Mouse (Mus musculus) hindbrain, postnatal 0 days (tissue): ENCODE data around the gene Tmtc4. TPM values are rescaled to one million over a fixed set of nuclear protein-coding genes. Genes with fewer than 3 reads are reported as not detected.

Source experiments
- ATAC-seq: fragments of 200-750 bp; cut with Nextera tagmentation; 2 replicates; pipeline ENCODE4 v1.8.0; 2017; ENCODE audit warnings: mild to moderate bottlenecking, moderate TSS enrichment, moderate library complexity
- DNase-seq: peaks from one replicate; pipeline ENCODE4 v3.0.0-alpha.2; 2015; ENCODE audit warnings: low spot score
- H3K27ac ChIP-seq: fragments of 300-500 bp; sonication (generic); 2 replicates; pipeline ENCODE4 v1.5.1; 2014; ENCODE audit warnings: mild to moderate bottlenecking
- H3K27me3 ChIP-seq: fragments of 300-500 bp; sonication (generic); 2 replicates; pipeline ENCODE4 v1.6.1; 2014; ENCODE audit warnings: low read length, mixed read lengths; ENCODE audit not compliant: insufficient read depth
- H3K36me3 ChIP-seq: fragments of 300-500 bp; sonication (generic); 2 replicates; pipeline ENCODE4 v1.6.1; 2014; ENCODE audit warnings: low read length, mixed read lengths; ENCODE audit not compliant: insufficient read depth
- H3K4me1 ChIP-seq: fragments of 300-500 bp; sonication (generic); 2 replicates; pipeline ENCODE4 v1.6.1; 2014; ENCODE audit warnings: antibody characterized with exemption, low read length, mixed read lengths; ENCODE audit not compliant: insufficient read depth
- H3K4me2 ChIP-seq: fragments of 300-500 bp; sonication (generic); 2 replicates; pipeline ENCODE4 v1.6.1; 2014; ENCODE audit warnings: low read depth, mild to moderate bottlenecking, low read length, moderate library complexity, mixed read lengths
- H3K4me3 ChIP-seq: fragments of 300-500 bp; sonication (generic); 2 replicates; pipeline ENCODE4 v1.5.1; 2014; ENCODE audit warnings: low read length
- H3K9ac ChIP-seq: fragments of 300-500 bp; sonication (generic); replicated peaks from 2 replicates; pipeline ENCODE4 v1.6.1; 2014; ENCODE audit warnings: mild to moderate bottlenecking, low read length, moderate library complexity, mixed read lengths
- H3K9me3 ChIP-seq: fragments of 300-500 bp; sonication (generic); 2 replicates; pipeline ENCODE4 v1.6.1; 2016; ENCODE audit warnings: low read length, mixed read lengths
- CTCF ChIP-seq: IDR thresholded peaks from 2 replicates; pipeline ENCODE4 v1.5.1; 2016; ENCODE audit warnings: antibody characterized with exemption, control low read depth, low read depth
- WGBS: fragments of 180-500 bp; shearing (Covaris S2); extraction: QIAGEN DNeasy Blood & Tissue Kit; methylation state at CpG from one replicate; pipeline ENCODE4 v1.1.7; 2014; 5-methylcytosine and 5-hydroxymethylcytosine counted together
- polyA plus RNA-seq: library from polyadenylated mRNA; unstranded; fragments of >200 nt; fragmentation: Nextera tagmentation; extraction: Ambion mirVana; gene quantifications from 2 replicates; pipeline ENCODE4 v1.2.1, GENCODE M21; 2015
- total RNA-seq: library from RNA; depleted of rRNA; stranded (reverse); fragments of >200 nt; gene quantifications from 2 replicates; pipeline ENCODE4 v1.2.3, GENCODE M21; 2014

Gene Tmtc4
- total and polyA plus RNA-seq, 2 experiments from 2014 or later: 31.1 to 105 TPM

- no peak overlapping the region for H3K9ac ChIP-seq
- H3K27me3 ChIP-seq: no peaks in the 10 kb centered on the region
- H3K4me3 ChIP-seq: no peak overlapping the region
- no peak for ATAC-seq
- peaks cover 5% of the 10 kb centered on the region; the same call in 1 of the 2 replicates for H3K4me1 ChIP-seq
- no peaks in the 10 kb centered on the region for H3K9me3 ChIP-seq
- peak; percentile 66 for TF ChIP-seq CTCF
- no peak overlapping the region for H3K27ac ChIP-seq
- no peak overlapping the region for H3K4me2 ChIP-seq
- no peaks in the 10 kb centered on the region for H3K36me3 ChIP-seq
- 65% methylated on average over 3 of the region's 3 CpGs for WGBS
- peak; percentile 27 for DNase-seq
Measured at GRCm38 (mm10) chr14:122901177-122901576, 82.7 kb downstream of the Tmtc4 start.

DNA sequence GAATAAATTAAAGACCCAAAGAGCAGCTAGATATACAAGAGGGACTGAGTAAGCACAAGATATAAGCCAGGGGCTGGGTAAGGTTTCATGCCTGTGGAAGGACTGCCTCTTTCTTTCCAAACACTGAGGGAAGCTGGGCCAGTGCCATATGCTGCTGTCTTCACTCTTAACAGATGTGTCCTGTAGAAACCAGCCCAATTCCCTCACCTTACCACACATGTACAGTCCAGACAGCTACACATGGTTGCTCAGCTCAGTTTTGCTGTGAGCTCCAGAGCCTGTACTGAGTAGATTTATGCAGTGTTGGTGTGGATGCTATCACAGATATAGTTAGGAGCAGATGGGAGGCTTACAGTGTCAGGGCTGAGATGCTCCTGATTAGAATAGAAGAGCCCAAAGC is 83.2 kb downstream of the Tmtc4 start:
- Histone ChIP-seq H3K27ac (no peak overlapping the region), H3K27me3 (no peaks in the 10 kb centered on the region), H3K4me3 (no peak overlapping the region), H3K36me3 (no peaks in the 10 kb centered on the region), H3K4me2 (no peak overlapping the region), H3K4me1 (peaks cover 5% of the 10 kb centered on the region; the same call in 1 of the 2 replicates), H3K9ac (no peak overlapping the region), H3K9me3 (no peaks in the 10 kb centered on the region)
- ATAC-seq: peak; percentile 55; the same call in 1 of the 2 replicates
- DNase-seq: no peak
- TF ChIP-seq CTCF: no peak

DNA sequence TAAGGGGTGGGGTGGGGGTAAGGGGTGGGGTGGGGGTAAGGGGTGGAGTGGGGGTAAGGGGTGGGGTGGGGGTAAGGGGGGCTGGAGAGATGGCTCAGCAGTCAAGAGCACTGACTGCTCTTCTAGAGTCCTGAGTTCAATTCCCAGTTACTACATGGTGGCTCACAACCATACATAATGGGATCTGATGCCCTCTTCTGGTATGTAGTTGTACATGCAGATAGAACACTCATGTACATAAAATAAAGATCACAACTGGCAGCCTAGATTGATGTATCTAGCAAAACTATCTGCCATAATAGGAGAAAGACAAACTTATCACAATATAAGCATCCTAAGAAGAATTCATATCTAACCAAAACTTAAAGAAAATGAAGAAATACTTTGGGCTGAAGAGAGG is 85.3 kb downstream of the Tmtc4 start:
- TF ChIP-seq CTCF: peak; percentile 20; the same call in 1 of the 2 replicates
- Histone ChIP-seq H3K4me3 (no peak overlapping the region), H3K4me2 (no peak overlapping the region), H3K36me3 (no peaks in the 10 kb centered on the region), H3K27me3 (no peaks in the 10 kb centered on the region), H3K9ac (no peak overlapping the region), H3K4me1 (peaks cover 5% of the 10 kb centered on the region; the same call in 1 of the 2 replicates), H3K9me3 (no peaks in the 10 kb centered on the region), H3K27ac (no peak overlapping the region)
- no peak for DNase-seq
- no peak for ATAC-seq

- no peaks in the 10 kb centered on the region for H3K27me3 ChIP-seq
- no peak overlapping the region for H3K4me3 ChIP-seq
- H3K9me3 ChIP-seq: no peaks in the 10 kb centered on the region
- H3K9ac ChIP-seq: no peak overlapping the region
- DNase-seq (no peak), ATAC-seq (no peak)
- no peaks in the 10 kb centered on the region for H3K4me1 ChIP-seq
- no peak for TF ChIP-seq CTCF
- 90% methylated on average over 1 of the region's 1 CpGs for WGBS
- H3K36me3 ChIP-seq: 0 out of 2 replicates have a peak, but pooled peaks cover 5% of the 10 kb centered on the region
- no peak overlapping the region for H3K27ac ChIP-seq
- no peak overlapping the region for H3K4me2 ChIP-seq
Measured at GRCm38 (mm10) chr14:122896106-122896505, 87.7 kb downstream of the Tmtc4 start.

GRCm38 (mm10) chr14:122891470-122891968 is 92.3 kb downstream of the Tmtc4 start:
- Histone ChIP-seq H3K9ac (no peak overlapping the region), H3K4me2 (no peak overlapping the region), H3K4me3 (no peak overlapping the region), H3K36me3 (peaks cover 5% of the 10 kb centered on the region; the same call in 1 of the 2 replicates), H3K27me3 (no peaks in the 10 kb centered on the region), H3K27ac (no peak overlapping the region), H3K9me3 (no peaks in the 10 kb centered on the region), H3K4me1 (no peaks in the 10 kb centered on the region)
- TF ChIP-seq CTCF: no peak
- ATAC-seq (no peak), DNase-seq (no peak)
- WGBS: 89% methylated on average over 12 of the region's 12 CpGs

DNA sequence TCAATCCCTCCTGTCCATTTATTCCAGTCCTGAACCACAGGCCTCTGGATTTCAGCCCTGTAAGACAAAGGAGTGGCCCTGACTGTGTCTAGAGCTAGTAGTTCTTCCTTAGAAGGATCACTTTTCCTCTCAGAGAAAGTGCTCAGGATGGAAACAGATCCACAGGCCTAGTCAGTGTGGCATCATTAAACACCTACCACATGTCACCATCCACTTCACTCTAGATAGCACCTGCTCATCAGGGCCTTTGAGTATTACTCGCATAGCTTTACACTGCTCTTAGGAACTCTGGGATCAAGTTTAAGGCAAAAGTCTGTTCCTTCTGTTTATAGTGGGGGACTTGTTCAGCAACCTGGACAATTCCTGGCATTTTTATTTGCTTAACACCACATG is 95.4 kb downstream of the Tmtc4 start:
- DNase-seq (no peak), ATAC-seq (no peak)
- TF ChIP-seq CTCF: no peak
- WGBS: 91% methylated on average over 1 of the region's 1 CpGs
- no peak overlapping the region for H3K4me2 ChIP-seq
- H3K27ac ChIP-seq: no peak overlapping the region
- no peak overlapping the region for H3K9ac ChIP-seq
- no peak overlapping the region for H3K4me3 ChIP-seq
- H3K27me3 ChIP-seq: no peaks in the 10 kb centered on the region
- H3K4me1 ChIP-seq: peaks cover 9% of the 10 kb centered on the region
- peaks cover 5% of the 10 kb centered on the region; the same call in 1 of the 2 replicates for H3K36me3 ChIP-seq
- H3K9me3 ChIP-seq: no peaks in the 10 kb centered on the region

- Histone ChIP-seq H3K4me2 (no peak overlapping the region), H3K36me3 (peaks cover 5% of the 10 kb centered on the region; the same call in 1 of the 2 replicates), H3K27me3 (no peaks in the 10 kb centered on the region), H3K27ac (no peak overlapping the region), H3K9ac (no peak overlapping the region), H3K4me3 (no peak overlapping the region), H3K9me3 (no peaks in the 10 kb centered on the region), H3K4me1 (peaks cover 14% of the 10 kb centered on the region)
- DNase-seq (no peak), ATAC-seq (no peak)
- no peak for TF ChIP-seq CTCF
- 68% methylated on average over 3 of the region's 3 CpGs for WGBS
Measured at GRCm38 (mm10) chr14:122887702-122888479, 95.9 kb downstream of the Tmtc4 start.
